Mouse (Mus musculus): ENCODE measurements at regions not wholly inside any gene's neighbourhood (a gene's known extent, or its start where the extent isn't known, plus 50 kb on each side); places are given as distances from the start of the nearest gene placed in this dataset.

DNA sequence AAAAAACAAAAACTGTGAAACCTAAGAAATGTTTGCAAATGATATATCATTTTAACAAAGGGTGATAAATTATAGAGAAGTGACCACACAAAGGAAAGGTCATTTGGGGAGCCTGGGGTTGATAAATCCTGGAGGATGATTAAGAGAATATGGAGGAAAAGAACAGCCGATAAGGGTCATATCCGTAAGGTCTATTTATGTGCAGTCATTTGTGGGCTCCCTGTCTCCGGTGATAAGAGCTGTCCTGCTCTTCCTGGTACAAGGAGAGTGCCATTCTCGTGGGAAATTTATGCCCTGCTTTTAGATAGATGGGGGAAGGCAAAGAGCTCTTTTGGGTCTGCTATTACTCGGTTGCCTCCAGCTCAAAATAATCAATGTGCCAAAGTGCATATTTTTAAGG, 175.9 kb upstream of the Jarid2 start:
- no peak for DNase-seq (ENCODE audit: low read depth, low spot score)

DNA sequence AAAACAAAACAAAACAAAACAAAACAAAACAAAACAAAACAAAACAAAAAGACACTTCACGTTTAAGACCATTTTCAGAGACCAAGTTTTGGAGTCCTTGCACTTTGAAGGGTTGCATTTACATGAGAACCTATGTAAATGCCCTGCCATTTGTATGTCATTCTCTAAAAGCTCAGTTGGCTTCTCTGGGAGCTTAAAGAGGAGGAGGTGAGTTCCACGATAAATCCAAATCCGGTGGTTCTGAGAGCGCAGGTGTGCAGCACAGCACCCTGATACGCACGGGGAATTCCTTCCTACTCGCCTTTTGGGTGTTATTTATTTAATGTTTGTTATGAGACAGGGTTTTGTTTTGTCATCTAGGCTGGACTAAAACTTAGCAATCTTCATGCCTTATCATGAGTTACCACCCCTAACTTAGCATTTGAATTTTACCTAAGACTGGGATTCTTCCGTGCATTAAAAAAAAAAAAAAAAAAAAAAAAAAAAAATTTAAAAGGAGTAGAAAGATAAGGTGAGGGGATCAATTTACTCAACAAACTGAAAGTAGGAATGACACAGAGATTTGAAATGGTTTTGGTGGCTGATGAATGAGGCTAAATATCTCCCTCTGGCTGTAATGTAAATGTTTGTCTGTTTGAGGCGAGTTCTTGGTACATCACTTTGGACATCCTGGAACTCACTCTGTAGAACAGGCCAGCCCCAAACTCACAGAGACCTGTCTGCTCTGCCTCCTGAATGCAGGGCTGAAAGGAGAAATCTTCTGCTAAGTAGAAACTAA, 174.4 kb upstream of the Jarid2 start:
- DNase-seq (ENCODE audit: low read depth, low spot score) = no peak

DNA sequence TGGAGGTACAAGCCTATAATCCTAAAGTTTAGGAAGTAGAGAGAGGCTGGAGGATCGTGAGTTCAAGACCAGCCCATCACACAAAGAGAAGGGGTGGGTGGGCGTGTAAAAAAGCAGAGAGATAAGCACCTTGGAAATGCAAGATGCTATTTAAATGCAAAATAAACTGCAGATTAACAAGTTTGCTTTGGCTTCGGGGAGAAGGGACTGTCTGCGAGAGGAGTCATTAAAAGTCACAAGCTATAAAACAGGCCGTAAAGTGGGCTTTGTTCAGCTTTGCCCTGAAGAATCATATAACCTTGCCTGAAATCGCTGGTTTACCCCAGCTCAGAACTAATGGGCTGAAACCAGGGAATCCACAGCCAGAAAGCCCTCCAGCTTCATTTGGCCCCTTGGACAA, 173.3 kb upstream of the Jarid2 start:
- no peak for DNase-seq (ENCODE audit: low read depth, low spot score)

DNA sequence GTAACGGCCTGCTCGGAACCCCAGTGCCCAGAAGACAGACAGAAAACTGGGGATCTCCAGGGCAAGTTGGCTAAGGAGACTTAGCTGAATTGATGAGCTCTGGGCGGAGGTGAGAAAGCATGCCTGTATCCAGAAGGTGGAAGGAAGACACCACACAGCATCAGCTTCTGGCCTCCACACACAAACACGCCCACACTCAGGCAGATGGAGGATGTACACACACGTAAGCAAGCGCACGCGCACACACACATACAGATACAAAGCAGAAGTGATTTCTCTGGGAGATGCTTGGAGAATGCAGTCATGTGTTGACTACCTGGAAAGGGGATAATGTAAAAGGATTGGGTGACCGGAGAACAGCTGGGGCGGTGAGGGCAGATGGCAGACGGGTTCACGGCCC, 171.2 kb upstream of the Jarid2 start:
- no peak for DNase-seq (ENCODE audit: low read depth, low spot score)

DNA sequence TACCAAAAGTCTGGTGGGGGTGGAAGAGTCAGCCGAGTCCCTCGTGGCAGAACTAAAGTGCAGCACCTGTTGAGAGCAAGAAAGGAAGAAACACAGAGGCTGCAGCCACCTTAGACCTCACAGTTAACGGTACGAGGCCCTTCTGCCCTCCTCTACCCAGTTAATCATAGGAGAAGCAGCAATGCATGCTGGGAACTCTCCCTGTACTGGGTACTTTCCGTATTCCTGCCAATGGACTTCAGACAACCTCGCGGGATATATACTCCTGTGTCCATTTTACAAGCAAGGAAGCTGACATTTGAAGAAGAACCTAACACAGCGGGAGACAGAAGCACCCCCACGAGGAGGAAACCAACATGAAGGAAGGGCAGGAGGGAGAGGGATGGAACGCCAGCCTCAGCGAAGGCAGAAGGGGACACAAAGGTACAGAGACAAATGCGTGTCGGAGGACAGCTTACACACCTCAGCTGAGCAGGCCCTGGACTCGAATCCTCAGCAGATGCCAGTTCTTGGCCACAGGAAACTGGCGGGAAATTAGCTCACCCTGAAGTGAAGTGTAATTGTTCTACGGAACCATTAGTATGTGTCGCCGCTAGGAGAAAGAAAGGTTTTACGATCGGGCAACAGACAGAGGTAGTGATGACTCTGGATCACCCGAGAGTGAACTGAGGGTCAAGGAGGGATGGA, 170.6 kb upstream of the Jarid2 start:
- no peak for DNase-seq (ENCODE audit: low read depth, low spot score)

DNA sequence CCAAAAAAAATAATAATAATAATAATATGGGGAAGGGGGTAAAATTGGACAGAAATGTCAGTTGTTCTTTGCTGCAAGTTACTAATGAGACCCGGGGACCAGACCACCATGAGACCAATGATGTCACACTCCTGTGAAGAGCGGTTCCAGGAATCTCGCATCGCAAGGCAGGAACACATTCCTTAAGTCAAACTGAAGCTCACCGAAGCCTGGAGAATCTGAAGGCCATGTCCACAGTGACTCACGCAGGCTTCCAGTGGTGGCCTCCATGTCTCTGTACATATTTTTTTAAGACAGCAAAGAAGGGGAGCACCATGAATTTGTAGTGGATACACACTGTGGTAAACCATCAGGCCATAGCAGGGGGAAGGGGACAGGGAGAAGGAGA, 170.1 kb upstream of the Jarid2 start:
- DNase-seq (ENCODE audit: low read depth, low spot score) = no peak

DNA sequence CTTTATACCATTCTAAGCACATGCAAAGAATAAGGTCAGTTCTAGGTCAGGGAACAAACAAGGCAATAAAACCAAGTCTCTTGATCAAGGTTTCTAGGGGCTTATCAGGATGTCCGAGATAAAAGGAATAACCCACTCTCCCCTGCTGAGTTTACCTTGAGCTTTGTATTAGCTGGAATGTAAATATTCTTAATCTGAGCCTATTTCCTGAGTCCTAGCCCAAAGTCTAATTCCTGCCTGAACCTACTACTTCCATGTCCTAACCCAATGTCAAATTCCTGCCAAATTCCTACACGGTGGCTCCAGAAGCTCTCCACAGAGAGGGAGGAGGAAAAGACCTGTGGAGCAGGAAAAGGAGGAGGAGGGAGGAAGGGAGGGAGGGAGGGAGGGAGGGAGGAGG, 169.6 kb upstream of the Jarid2 start:
- no peak for DNase-seq (ENCODE audit: low read depth, low spot score)

DNA sequence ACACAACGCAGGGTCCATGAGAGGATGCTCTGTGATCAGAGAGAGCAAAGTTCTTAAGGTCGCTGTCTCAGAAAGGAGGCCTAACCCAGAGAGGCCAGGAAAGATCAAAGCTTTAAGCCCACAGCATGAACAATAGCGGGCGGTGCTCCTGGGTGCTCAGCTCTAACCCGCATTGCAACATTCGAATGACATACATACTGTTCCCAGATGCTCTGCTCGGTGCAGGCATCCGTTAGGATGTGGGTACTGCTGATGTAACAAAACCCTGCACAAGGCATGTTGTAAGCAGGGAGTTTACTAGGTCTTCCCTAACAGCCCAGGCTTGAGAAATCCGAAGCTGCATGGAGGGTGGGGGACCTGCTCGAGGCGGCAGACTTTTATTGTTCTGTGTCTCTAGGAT, 164.6 kb upstream of the Jarid2 start:
- DNase-seq (ENCODE audit: low read depth, low spot score) = no peak

DNA sequence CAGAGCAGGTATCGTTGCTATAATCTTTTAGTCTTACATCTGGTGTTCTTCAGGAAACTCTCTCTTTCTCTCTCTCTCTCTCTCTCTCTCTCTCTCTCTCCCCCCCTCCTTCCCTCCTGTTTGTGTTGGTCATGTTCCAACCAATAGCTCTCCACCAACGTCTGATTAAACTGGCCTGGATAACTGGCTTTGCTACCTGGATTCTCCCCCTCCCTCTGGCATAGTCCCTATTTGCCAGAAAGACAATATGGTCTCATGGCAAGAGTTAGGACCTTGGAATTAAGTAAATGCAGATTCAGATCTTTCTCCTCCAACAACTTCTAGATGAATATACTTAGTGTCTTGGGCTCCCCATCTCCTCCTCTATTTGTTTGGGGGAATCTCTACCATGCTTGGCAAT, 161.6 kb upstream of the Jarid2 start:
- no peak for DNase-seq (ENCODE audit: low read depth, low spot score)

DNA sequence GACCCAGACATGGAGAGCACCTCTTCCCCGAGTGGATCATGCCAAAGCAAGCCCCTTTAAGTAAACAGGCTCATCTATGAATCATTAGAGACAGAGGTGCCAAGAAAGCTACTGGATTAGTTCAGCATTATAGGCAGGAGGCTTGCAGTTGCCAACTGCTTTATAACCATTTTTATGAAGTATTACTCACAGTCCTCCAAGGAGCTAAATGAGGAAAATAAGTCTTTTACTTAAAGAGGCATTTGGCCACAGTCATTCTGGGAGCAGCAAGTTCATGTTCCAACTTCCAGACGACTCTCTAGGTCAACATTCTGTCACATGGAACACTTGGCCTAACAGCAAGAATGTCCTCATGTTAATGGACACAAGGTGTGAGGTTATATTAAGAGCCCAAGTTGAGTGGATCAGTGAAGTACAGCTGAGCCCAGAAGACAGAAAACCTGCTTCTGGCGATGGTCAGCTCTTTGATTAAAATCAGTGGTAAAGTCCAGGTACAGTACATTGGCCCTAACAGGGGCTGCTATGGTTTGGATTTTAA, 160.0 kb upstream of the Jarid2 start:
- DNase-seq (ENCODE audit: low read depth, low spot score) = no peak

DNA sequence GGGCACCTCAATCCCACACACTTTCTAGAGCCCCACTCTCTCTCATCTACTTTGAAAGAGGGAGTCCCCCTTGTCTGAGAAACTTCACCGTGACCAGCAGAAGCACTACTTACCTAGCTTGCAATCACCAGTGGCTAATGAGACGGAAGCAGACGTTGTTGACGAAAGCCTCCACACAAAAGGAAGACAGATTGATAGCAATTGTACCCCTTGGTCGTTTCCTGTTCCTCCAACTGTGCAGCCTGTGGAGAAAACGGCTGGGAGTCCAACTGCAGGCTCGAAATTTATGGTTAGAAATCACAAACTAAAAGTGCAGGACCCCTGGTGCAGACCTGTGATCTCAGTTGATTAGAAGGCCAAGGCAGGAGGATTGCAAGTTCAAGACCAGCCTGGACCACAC, 155.8 kb upstream of the Jarid2 start:
- no peak for DNase-seq (ENCODE audit: low read depth, low spot score)

DNA sequence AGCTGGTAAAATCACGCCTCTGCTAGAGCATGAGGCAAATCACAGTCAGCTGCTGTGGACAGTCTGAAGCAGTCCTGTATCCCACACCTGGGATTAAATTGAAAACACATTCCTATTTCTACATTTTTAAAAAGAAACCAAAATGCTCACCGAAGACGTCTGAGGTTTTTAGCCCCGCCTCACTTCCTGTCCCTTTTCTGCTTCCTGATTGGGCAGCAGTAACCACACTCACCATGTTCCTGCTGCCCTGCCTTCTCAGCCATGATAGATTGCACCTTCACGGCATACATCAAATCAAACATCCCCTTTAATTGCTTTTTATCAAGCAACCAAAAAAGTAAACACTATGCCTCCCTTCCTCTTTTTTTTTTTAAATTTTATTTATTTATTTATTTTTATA, 150.1 kb upstream of the Jarid2 start:
- no peak for DNase-seq (ENCODE audit: low read depth, low spot score)

DNA sequence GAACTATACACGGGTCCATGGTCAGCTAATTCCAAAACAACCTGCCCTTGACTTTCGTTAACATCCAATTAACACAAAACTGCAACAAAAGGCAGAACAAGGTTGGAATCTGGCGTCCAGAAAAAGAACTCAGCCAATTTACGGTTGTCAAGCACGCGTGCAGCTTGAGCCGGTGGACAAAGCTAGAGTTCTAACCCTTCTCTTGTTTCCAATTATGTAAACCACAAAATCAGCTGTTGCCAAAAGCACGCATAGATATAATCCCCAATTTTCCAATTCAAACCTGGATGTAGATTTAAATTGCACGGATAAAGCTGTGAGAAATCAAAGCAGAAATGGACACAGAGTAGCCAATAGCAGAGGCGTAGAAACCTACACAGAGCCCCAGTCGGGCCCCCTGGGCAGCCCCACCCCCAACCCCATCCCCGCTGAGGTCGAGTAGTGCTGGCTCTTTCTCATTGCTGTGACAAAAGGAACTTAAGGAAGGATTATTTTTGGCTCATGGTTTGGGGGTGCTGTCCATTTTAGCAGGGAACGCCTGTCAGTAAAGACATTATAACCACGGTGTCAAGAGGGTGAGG, 149.0 kb upstream of the Jarid2 start:
- no peak for DNase-seq (ENCODE audit: low read depth, low spot score)

DNA sequence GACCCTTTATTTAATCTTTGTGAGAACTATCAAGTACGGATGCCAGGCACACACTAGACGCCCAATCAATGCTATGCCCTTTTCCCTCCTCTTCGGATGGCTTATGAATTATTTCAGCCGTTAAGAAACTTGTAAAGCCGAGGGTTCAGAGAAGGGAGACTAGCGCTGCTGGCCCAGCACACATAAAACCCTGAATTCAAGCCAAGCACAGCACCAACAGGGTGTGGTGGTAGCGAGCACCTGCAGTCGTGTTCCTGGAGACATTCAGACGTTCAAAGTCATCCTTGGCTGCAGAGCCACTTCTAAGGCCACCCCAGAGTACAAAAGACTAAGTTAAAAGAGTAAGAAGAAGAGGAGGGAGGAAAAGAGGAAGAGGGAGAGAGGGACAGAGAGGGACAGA, 148.5 kb upstream of the Jarid2 start:
- DNase-seq (ENCODE audit: low read depth, low spot score) = no peak

DNA sequence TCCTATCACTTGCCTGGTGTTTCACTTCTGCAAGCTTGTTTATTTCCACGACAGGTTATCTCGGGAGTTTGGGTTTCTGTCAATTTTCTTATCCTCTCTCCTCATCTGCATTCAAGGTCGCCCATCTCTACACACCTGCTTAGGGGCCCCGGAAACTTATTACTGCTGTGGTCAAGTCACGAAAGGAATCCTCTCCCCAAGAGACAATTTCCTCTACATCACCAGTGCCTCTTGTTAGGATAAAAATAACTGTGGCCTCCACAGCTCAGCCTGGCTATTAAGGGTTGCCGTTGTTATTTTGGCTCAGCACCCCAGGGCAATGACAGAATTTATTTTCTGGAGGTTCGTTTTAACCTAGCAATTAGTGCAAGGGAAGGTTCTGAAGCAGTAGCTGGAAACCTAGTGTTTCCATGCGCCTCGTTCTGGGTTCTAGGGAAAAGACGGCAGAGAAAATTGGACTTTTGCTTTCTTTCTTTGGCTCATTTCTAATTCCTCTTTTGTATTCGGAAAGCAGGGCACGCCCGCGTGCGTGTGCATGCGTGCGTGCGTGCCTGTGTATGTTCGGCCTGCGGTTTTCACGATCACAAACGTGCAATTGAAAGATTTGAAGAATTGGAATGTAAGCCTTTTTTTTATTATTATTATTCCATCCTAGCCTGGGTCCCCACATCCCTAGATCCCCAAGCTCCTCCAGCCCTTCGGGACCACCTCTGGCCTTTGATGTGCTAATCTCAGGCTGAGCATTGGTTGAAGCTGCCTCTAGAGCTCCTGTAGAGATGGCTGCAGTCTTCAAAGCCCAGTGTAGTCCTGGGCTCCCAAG, 147.1 kb upstream of the Jarid2 start:
- DNase-seq (ENCODE audit: low read depth, low spot score) = no peak

DNA sequence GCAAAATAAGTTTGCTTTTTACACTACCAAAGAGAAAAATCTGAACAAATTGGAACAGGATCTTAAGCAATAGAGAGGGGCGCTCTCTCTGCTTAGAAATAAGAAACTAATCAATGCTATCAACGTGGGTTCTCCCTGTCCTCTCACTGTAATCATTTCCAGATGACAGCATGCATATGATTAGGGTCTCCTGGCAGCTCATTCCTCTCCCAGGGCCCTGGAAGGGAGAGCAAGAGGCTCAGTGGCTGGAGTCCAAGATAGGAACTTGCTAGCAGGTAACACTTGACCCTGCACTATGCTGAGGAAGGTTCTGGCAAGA, 146.5 kb upstream of the Jarid2 start:
- DNase-seq (ENCODE audit: low read depth, low spot score) = no peak

DNA sequence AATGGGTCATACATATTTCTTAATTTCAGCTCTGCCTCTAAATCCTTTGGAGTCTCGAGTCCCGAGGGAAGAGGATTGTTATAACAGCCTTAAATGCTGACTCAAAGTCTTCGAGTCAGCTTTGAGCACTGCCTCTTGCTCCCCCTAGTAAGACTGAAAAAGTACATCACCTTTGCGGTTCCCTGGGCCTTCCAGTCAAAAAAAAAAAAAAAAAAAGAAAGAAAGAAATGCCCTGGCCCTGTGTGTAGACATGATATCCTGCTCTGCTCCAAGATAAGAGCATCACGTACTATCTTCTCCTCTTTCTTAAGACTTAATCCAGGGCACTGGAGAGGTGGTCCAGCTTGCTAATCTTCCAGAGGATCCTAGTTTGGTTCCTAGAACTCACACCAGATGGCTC, 145.7 kb upstream of the Jarid2 start:
- DNase-seq (ENCODE audit: low read depth, low spot score) = no peak

DNA sequence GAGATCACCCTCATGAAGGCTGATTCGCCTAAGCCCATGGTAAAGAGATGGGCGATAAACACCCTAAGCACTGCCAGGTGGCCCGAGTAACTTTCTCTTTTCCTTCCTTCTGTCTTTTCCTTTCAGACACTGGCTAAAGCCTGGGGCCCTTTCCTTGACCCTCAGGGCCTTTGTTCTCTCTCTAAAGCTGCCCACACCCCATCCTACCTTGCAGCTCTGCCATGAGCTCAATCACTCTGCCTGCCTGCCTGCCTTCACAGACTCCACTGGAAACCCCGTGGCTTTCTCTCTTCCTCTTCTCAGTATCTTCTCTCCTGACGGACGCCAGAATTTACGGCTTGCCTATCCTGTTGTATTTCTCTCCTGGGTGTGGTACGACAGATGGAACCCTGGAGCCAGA, 145.1 kb upstream of the Jarid2 start:
- DNase-seq (ENCODE audit: low read depth, low spot score) = no peak

DNA sequence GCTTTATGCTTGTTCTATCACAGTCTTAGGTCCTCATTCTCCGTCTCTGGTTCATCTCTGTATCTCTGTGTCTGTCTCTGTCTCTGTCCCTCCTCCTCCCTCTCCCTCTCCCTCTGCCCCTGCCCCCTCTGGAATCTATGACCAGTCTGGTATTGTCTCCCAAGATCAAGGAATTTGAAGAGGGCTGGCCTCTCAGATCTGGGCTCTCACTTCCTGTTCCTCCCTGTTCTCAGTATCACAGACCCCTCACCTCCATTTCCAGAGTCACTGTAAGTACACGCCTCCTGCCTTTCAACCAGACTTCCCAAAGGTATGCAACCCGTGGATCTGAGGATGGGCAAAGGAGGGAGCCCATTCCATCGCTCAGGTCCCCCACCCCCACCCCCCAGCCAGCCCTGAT, 144.7 kb upstream of the Jarid2 start:
- DNase-seq (ENCODE audit: low read depth, low spot score) = no peak

DNA sequence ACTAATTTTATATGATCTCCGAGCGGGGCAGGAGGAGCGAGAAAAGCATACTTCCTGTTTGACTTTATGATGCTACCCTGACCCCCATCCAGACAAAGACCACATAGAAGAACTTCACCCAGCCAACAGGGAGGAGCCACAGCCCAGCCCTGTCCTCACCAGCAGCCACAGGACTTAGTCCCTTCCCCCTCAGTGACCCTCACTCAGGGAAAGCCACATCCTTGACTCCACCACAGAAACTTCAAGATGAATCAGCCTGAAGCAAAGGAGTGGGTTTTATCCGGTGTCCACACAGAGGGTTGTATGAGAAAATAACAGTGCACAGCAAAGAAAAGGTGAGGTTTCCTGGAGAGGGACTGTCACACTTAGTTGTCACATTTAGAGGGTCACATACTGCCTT, 141.4 kb upstream of the Jarid2 start:
- DNase-seq (ENCODE audit: low read depth, low spot score) = no peak

DNA sequence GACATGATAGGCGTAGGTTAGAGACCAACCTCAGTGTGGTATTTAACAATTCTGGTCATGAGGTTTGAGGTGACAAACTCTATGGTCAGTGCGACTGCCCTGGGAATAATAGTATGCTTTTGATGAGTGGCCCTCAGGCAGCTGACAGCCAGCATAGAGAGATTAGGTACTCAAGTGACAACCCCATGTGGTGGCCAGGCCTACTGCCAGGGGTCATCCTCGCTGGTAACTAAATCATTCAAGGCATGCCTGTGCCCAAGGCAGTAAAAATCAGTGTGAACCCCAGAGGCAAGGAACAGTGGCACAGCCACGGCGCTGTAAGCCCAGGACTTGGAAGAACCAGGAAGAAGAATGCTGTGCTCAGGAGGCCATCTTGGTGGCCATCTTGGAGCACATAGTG, 134.6 kb upstream of the Jarid2 start:
- DNase-seq (ENCODE audit: low read depth, low spot score) = no peak

DNA sequence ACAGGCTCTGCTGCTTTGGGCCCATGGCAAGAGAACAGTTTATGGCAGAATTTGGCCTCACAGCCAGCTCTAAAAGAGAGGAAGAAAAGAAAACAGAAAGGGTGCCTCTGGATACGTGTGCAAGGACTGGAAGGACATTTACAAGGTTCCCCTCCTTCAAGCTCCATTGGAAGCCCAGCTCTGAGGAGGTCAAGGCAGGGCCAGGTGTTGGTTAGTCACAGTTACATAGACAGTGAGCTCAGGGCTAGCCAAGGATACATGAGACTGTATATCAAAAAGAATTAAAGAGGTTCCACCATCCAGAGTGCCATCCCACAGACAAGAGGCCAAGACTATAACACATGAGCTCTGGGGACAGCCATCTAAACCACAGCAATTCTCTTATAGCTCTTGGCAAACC, 131.6 kb upstream of the Jarid2 start:
- no peak for DNase-seq (ENCODE audit: low read depth, low spot score)

Data from c-Kit-negative CD71-positive TER-119-positive erythroid progenitor cells, embryonic 14.5 days (primary cell).